Mouse (Mus musculus) heart, adult 2 months (tissue): ENCODE results near the gene Krtap10-10.

Experiments used
- CTCF ChIP-seq: fragments of 200-600 bp; IDR thresholded peaks from 2 replicates; pipeline ENCODE4 v1.8.1; 2022; ENCODE audit warnings: antibody characterized with exemption, mild to moderate bottlenecking, moderate library complexity
- POLR2A ChIP-seq: fragments of 200-500 bp; IDR thresholded peaks from 2 replicates; pipeline ENCODE4 v1.6.1; 2011; ENCODE audit warnings: mild to moderate bottlenecking, low read depth, low read length, control low read depth; ENCODE audit not compliant: insufficient read depth

- TF ChIP-seq POLR2A (no peak), CTCF (no peak)
Measured at GRCm38 (mm10) chr10:77818523-77818922, 17.2 kb upstream of the Krtap10-10 start.
